Mouse (Mus musculus) myocyte (in vitro differentiated cells): ENCODE measurements around the gene Cog4. TPM values are rescaled to one million over a fixed set of nuclear protein-coding genes. Genes with fewer than 3 reads are reported as not detected.

Experiments used
- H3K27me3 ChIP-seq: one replicate; pipeline ENCODE4 v1.6.1; 2011; ENCODE audit not compliant: control insufficient read depth, insufficient read depth, insufficient read length
- H3K36me3 ChIP-seq: one replicate; pipeline ENCODE4 v1.6.1; 2011; ENCODE audit not compliant: control insufficient read depth, insufficient read depth
- H3K4me2 ChIP-seq: one replicate; pipeline ENCODE4 v1.6.1; 2011; ENCODE audit warnings: low read depth, control low read depth
- H3K4me3 ChIP-seq: one replicate; pipeline ENCODE4 v1.5.1; 2011; ENCODE audit warnings: mild to moderate bottlenecking, control low read depth, moderate library complexity
- H3K79me2 ChIP-seq: one replicate; pipeline ENCODE4 v1.6.1; 2011; ENCODE audit not compliant: control insufficient read depth, insufficient read depth
- H3ac ChIP-seq: one replicate; pipeline ENCODE4 v1.6.1; 2011; ENCODE audit not compliant: control insufficient read depth, insufficient read length
- CEBPB ChIP-seq: IDR thresholded peaks from 2 replicates; pipeline ENCODE4 v1.6.1; 2011; ENCODE audit warnings: mild to moderate bottlenecking, moderate library complexity; ENCODE audit not compliant: poor library complexity, insufficient read depth, severe bottlenecking
- E2F4 ChIP-seq: IDR thresholded peaks from one replicate; pipeline ENCODE4 v1.6.1; 2011; ENCODE audit warnings: mild to moderate bottlenecking, control low read depth, moderate library complexity; ENCODE audit not compliant: insufficient read depth
- MAX ChIP-seq: IDR thresholded peaks from one replicate; pipeline ENCODE4 v1.6.1; 2011; ENCODE audit warnings: low read depth, mild to moderate bottlenecking, control low read depth
- MYOD1 ChIP-seq, 3 experiments: IDR thresholded peaks; one replicate each; pipeline ENCODE4 v1.6.1; 2011; ENCODE audit warnings: control low read depth in 2 of 3, low read depth in 2 of 3, mild to moderate bottlenecking in 2 of 3, moderate library complexity in 1 of 3; ENCODE audit not compliant: insufficient read length in 2 of 3, control insufficient read depth in 1 of 3
- MYOG ChIP-seq, 3 experiments: IDR thresholded peaks; one replicate each; pipeline ENCODE4 v1.6.1; 2011; ENCODE audit warnings: control low read depth in 2 of 3, low read depth in 2 of 3, mild to moderate bottlenecking in 2 of 3; ENCODE audit not compliant: insufficient read length in 2 of 3, control insufficient read depth in 1 of 3, insufficient read depth in 1 of 3
- POLR2A ChIP-seq: IDR thresholded peaks from one replicate; pipeline ENCODE4 v1.6.1; 2011; ENCODE audit warnings: low read depth, mild to moderate bottlenecking, control low read depth, moderate library complexity; ENCODE audit not compliant: insufficient read length
- POLR2AphosphoS2 ChIP-seq: IDR thresholded peaks from one replicate; pipeline ENCODE4 v1.6.1; 2011; ENCODE audit warnings: low read depth, control low read depth; ENCODE audit not compliant: insufficient read length
- REST ChIP-seq: IDR thresholded peaks from one replicate; pipeline ENCODE4 v1.6.1; 2011; ENCODE audit warnings: mild to moderate bottlenecking, control low read depth, moderate library complexity; ENCODE audit not compliant: insufficient read depth, insufficient read length
- SRF ChIP-seq: IDR thresholded peaks from one replicate; pipeline ENCODE4 v1.6.1; 2011; ENCODE audit warnings: low read depth; ENCODE audit not compliant: control insufficient read depth, insufficient read length
- TCF12 ChIP-seq: IDR thresholded peaks from one replicate; pipeline ENCODE4 v1.6.1; 2011; ENCODE audit warnings: mild to moderate bottlenecking, control low read depth; ENCODE audit not compliant: poor library complexity, insufficient read depth, severe bottlenecking
- TCF3 ChIP-seq: IDR thresholded peaks from one replicate; pipeline ENCODE4 v1.6.1; 2011; ENCODE audit warnings: low read depth, control low read depth; ENCODE audit not compliant: insufficient read length
- USF1 ChIP-seq: IDR thresholded peaks from one replicate; pipeline ENCODE4 v1.6.1; 2011; ENCODE audit warnings: low read depth, mild to moderate bottlenecking, control low read depth, moderate library complexity
- polyA plus RNA-seq: library from polyadenylated mRNA; unstranded; fragments of >200 nt; fragmentation: generic; extraction: Trizol; gene quantifications from one replicate; pipeline ENCODE4 v1.2.1, GENCODE M21; 2012; ENCODE audit warnings: missing spikeins

The Cog4 gene
- polyA plus RNA-seq: 71.6 TPM

- H3ac ChIP-seq: peak within 1 kb of the TSS; percentile 47
- peak within 1 kb of the TSS; percentile 82 for H3K4me2 ChIP-seq
Observed at GRCm38 (mm10) chr8:110846405-110847170, at the start of gene Cog4, which contains the start of gene Sf3b3. Gene Cog4 (plus strand): TSS chr8:110846600. Gene Sf3b3 (minus strand): TSS chr8:110846787.

DNA sequence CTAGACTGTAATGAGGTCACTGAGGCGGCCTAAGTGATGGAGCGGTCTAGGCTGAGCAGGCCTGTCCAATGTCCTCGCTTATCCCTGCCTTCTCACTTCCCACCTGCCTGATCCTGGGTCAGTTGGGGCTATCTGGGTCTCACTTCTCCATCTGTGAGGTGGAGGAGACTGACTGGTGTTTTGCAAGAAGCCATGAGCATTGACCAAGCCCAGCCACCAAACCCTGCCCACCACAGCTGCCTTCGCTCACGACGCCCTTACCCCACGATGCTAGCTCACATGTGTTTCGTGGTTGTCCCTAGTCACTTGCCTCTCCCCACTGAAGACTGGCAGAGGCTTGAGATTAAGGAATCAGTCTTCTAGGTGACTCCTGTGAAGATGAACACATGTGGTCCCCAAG is 49.3 kb upstream of the Cog4 start:
- TF ChIP-seq CEBPB: no peak
- peak in 1 of 3 experiments; percentile 37 for TF ChIP-seq MYOD1 (IDR thresholded peaks at IDR 0.05; ENCODE audit: control insufficient read depth in 1 of 3, insufficient read length in 2 of 3, low read depth in 2 of 3)
- peak in 2 of 3 experiments; percentile 33 to 65 for TF ChIP-seq MYOG (IDR thresholded peaks at IDR 0.05; ENCODE audit: control insufficient read depth in 1 of 3, insufficient read depth in 1 of 3, insufficient read length in 2 of 3, low read depth in 2 of 3)
- TF ChIP-seq TCF12: no peak
- no peak for TF ChIP-seq MAX
- Histone ChIP-seq H3K4me3 (no peak overlapping the region), H3ac (no peak overlapping the region), H3K4me2 (no peak overlapping the region), H3K36me3 (no peaks in the 10 kb centered on the region), H3K27me3 (no peaks in the 10 kb centered on the region), H3K79me2 (no peaks in the 10 kb centered on the region)

More at GRCm38 (mm10) chr8:110846405-110847170, at the start of gene Cog4, which contains the start of gene Sf3b3:
- no peaks in the 10 kb centered on the region for H3K27me3 ChIP-seq
- peaks cover 47% of the 10 kb centered on the region for H3K36me3 ChIP-seq
- H3K79me2 ChIP-seq: peaks cover 74% of the 10 kb centered on the region
- no peak for TF ChIP-seq TCF12
- peak; percentile 76 for TF ChIP-seq POLR2AphosphoS2
- TF ChIP-seq TCF3: no peak
- no peak for TF ChIP-seq SRF
- TF ChIP-seq E2F4: no peak
- no peak for TF ChIP-seq CEBPB
- TF ChIP-seq USF1: no peak
- TF ChIP-seq POLR2A: peak; percentile 87
- TF ChIP-seq MYOD1 (IDR thresholded peaks at IDR 0.05; ENCODE audit: control insufficient read depth in 1 of 3, insufficient read length in 2 of 3, low read depth in 2 of 3): no peak
- TF ChIP-seq MAX: peak; percentile 95
- TF ChIP-seq REST: no peak
- TF ChIP-seq MYOG (IDR thresholded peaks at IDR 0.05; ENCODE audit: control insufficient read depth in 1 of 3, insufficient read depth in 1 of 3, insufficient read length in 2 of 3, low read depth in 2 of 3): no peak
- H3K4me3 ChIP-seq: peak within 1 kb of the TSS; percentile 89

- Histone ChIP-seq H3K4me2 (no peak overlapping the region), H3K4me3 (no peak overlapping the region), H3K27me3 (no peaks in the 10 kb centered on the region), H3K36me3 (no peaks in the 10 kb centered on the region), H3ac (no peak overlapping the region), H3K79me2 (no peaks in the 10 kb centered on the region)
- TF ChIP-seq MAX: no peak
- TF ChIP-seq POLR2AphosphoS2: no peak
- no peak for TF ChIP-seq TCF12
- TF ChIP-seq CEBPB: no peak
- TF ChIP-seq SRF: no peak
- TF ChIP-seq USF1: no peak
- TF ChIP-seq MYOG (IDR thresholded peaks at IDR 0.05; ENCODE audit: control insufficient read depth in 1 of 3, insufficient read depth in 1 of 3, insufficient read length in 2 of 3, low read depth in 2 of 3): no peak
- TF ChIP-seq POLR2A: no peak
- TF ChIP-seq E2F4: no peak
- no peak for TF ChIP-seq TCF3
- TF ChIP-seq MYOD1 (IDR thresholded peaks at IDR 0.05; ENCODE audit: control insufficient read depth in 1 of 3, insufficient read length in 2 of 3, low read depth in 2 of 3): no peak
- no peak for TF ChIP-seq REST
Observed at GRCm38 (mm10) chr8:110802988-110803387, 43.4 kb upstream of the Cog4 start.

DNA sequence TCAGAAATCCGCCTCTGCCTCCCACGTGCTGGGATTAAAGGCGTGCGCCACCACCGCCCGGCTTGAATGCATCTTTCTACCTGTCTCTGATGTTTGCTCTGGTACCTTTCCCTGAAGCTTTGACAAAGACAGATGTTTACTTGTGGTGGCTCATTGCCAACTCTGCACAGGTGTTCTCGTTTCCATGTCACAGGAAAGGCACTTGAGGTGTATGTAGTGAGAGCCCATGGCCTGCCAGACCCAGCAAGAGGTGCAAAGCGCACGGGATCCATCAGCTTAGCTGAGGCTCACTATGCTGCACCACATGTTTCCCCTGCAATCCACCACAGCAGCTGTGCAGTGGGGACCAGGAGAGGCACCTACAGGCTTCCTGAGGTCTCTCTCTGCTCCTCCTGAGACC is 42.5 kb upstream of the Cog4 start:
- peaks cover 2% of the 10 kb centered on the region for H3K36me3 ChIP-seq
- H3ac ChIP-seq: no peak overlapping the region
- H3K27me3 ChIP-seq: no peaks in the 10 kb centered on the region
- no peak overlapping the region for H3K4me2 ChIP-seq
- no peak overlapping the region for H3K4me3 ChIP-seq
- no peaks in the 10 kb centered on the region for H3K79me2 ChIP-seq
- TF ChIP-seq MAX (no peak), CEBPB (no peak), POLR2A (no peak), TCF12 (no peak), TCF3 (no peak), POLR2AphosphoS2 (no peak), E2F4 (no peak)

GRCm38 (mm10) chr8:110804825-110805514 is 41.4 kb upstream of the Cog4 start:
- H3K27me3 ChIP-seq: no peaks in the 10 kb centered on the region
- peaks cover 10% of the 10 kb centered on the region for H3K36me3 ChIP-seq
- no peak overlapping the region for H3K4me2 ChIP-seq
- no peak for TF ChIP-seq USF1
- TF ChIP-seq TCF3: no peak
- TF ChIP-seq REST: no peak
- no peak for TF ChIP-seq POLR2A
- no peak for TF ChIP-seq POLR2AphosphoS2
- no peak for TF ChIP-seq CEBPB
- no peak for TF ChIP-seq MYOG (IDR thresholded peaks at IDR 0.05; ENCODE audit: control insufficient read depth in 1 of 3, insufficient read depth in 1 of 3, insufficient read length in 2 of 3, low read depth in 2 of 3)
- no peak for TF ChIP-seq E2F4
- no peak for TF ChIP-seq TCF12
- TF ChIP-seq SRF: no peak
- no peak for TF ChIP-seq MYOD1 (IDR thresholded peaks at IDR 0.05; ENCODE audit: control insufficient read depth in 1 of 3, insufficient read length in 2 of 3, low read depth in 2 of 3)
- no peak for TF ChIP-seq MAX
- H3K4me3 ChIP-seq: no peak overlapping the region
- no peaks in the 10 kb centered on the region for H3K79me2 ChIP-seq
- H3ac ChIP-seq: no peak overlapping the region
